Mouse (Mus musculus) forebrain, embryonic 16.5 days (tissue): Measurements from ENCODE around the gene Sycp1. TPM values are rescaled to one million over a fixed set of nuclear protein-coding genes. Genes with fewer than 3 reads are reported as not detected.

Source experiments
- ATAC-seq: fragments of 200-750 bp; cut with Nextera tagmentation; 2 replicates; pipeline ENCODE4 v1.8.0; 2017; ENCODE audit warnings: mild to moderate bottlenecking, moderate library complexity
- H3K27ac ChIP-seq: fragments of 300-500 bp; sonication (generic); 2 replicates; pipeline ENCODE4 v1.5.1; 2014; ENCODE audit warnings: low read length, control low read depth
- H3K27me3 ChIP-seq: fragments of 300-500 bp; sonication (generic); replicated peaks from 2 replicates; pipeline ENCODE4 v1.6.1; 2014; ENCODE audit warnings: low read length; ENCODE audit not compliant: control insufficient read depth, insufficient read depth
- H3K36me3 ChIP-seq: fragments of 300-500 bp; sonication (generic); 2 replicates; pipeline ENCODE4 v1.6.1; 2014; ENCODE audit not compliant: control insufficient read depth, insufficient read depth
- H3K4me1 ChIP-seq: fragments of 300-500 bp; sonication (generic); replicated peaks from 2 replicates; pipeline ENCODE4 v1.6.1; 2014; ENCODE audit warnings: low read length; ENCODE audit not compliant: control insufficient read depth, insufficient read depth
- H3K4me2 ChIP-seq: fragments of 300-500 bp; sonication (generic); 2 replicates; pipeline ENCODE4 v1.6.1; 2014; ENCODE audit warnings: mild to moderate bottlenecking, low read length, control low read depth
- H3K4me3 ChIP-seq: fragments of 300-500 bp; sonication (generic); replicated peaks from 2 replicates; pipeline ENCODE4 v1.5.1; 2014; ENCODE audit warnings: mild to moderate bottlenecking, low read length, control low read depth
- H3K9ac ChIP-seq: fragments of 300-500 bp; sonication (generic); replicated peaks from 2 replicates; pipeline ENCODE4 v1.6.1; 2014; ENCODE audit warnings: low read depth, low read length, control low read depth
- H3K9me3 ChIP-seq: fragments of 300-500 bp; sonication (generic); 2 replicates; pipeline ENCODE4 v1.6.1; 2016; ENCODE audit warnings: low read length; ENCODE audit not compliant: control insufficient read depth
- WGBS: fragments of 180-500 bp; shearing (Covaris S2); extraction: QIAGEN DNeasy Blood & Tissue Kit; methylation state at CpG from one replicate; pipeline ENCODE4 v1.1.7; 2014; 5-methylcytosine and 5-hydroxymethylcytosine counted together
- polyA plus RNA-seq: library from polyadenylated mRNA; unstranded; fragments of >200 nt; fragmentation: Nextera tagmentation; extraction: Ambion mirVana; gene quantifications from 2 replicates; pipeline ENCODE4 v1.2.1, GENCODE M21; 2015

Gene Sycp1
- polyA plus RNA-seq, result not detected in 2 replicates

DNA sequence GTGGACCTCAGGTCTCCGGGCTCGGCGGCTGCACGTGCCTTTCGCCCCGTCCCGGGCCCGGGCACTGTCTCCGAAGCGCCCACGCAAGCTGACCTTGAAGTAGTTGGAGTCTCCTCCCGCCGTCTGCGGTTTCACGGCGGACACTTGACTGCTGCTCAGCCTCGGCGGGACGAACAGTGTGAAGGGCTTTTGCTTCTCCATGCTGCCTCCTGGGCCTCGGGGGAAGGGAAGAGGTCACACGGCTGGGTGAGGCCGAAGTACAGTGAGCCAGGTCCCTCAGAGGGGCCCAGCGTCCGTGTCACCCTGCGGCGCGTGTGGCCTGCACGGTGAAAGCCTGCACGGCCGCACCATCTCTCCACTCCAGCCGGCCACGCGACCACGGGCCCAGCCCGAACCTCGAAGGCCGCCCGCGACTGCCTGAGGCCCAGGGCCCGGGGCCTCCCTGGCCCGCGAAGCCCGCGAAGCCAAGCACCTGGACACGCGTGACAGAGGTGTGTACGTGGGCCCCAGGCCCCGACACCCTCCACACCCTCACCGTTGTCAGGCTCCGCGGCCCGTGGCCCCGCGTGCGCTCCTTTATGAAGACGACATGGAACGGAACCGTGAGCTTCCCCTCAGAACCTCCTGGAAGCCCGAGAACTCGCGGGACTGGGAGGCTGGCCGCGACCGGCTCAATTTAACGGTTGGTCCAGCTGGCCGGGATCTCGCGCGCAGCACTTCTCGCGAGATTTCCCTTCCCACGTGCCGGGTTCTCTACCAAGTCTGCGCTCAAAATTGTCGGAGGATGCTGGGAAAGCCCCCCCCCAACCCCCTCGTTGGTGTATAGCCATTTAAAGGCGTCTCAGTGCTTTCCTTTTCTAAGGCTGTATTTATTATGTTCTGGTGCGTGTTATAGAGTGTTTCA is at the start of gene Sycp1:
Gene Sycp1 (minus strand): TSS at position 650 of the 904 bp plus-strand sequence.
- H3K4me2 ChIP-seq, result no peak within 1 kb of the TSS
- no peak within 1 kb of the TSS for H3K27ac ChIP-seq
- no peak within 1 kb of the TSS for H3K9ac ChIP-seq
- H3K4me1 ChIP-seq, result no peaks in the 10 kb centered on the region
- peaks cover 6% of the 10 kb centered on the region for H3K9me3 ChIP-seq
- no peaks in the 10 kb centered on the region for H3K27me3 ChIP-seq
- 95% methylated on average over 76 of the region's 78 CpGs for WGBS
- H3K4me3 ChIP-seq, result no peak within 1 kb of the TSS
- ATAC-seq, result no peak
- H3K36me3 ChIP-seq, result no peaks in the 10 kb centered on the region

DNA sequence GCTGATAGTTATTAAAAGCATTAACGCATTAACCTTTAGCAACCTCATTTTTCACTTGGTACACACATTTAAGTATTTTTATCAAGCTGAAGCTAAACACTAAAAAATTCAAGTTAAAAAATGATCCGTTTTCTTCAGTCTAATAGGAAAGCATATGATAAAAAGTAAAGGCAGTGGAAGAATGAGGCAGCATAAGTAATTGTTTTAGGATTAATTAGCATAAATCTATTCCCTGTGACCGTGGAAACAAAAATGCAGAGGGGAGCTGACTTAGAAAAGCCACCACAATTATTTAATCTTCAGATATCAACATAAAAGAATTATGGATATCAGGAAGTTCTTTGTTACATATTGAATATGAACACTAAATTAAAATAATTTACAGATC is 44.4 kb upstream of the Sycp1 start:
- Histone ChIP-seq H3K4me2 (peak overlapping the region; percentile 46), H3K4me3 (peak overlapping the region; percentile 12), H3K9me3 (no peaks in the 10 kb centered on the region), H3K9ac (peak overlapping the region; percentile 47), H3K27me3 (no peaks in the 10 kb centered on the region), H3K36me3 (no peaks in the 10 kb centered on the region), H3K27ac (peak overlapping the region; percentile 78), H3K4me1 (peaks cover 7% of the 10 kb centered on the region)
- WGBS, result 16% methylated on average over 3 of the region's 3 CpGs
- ATAC-seq, result peak; percentile 43; the same call in 1 of the 2 replicates

DNA sequence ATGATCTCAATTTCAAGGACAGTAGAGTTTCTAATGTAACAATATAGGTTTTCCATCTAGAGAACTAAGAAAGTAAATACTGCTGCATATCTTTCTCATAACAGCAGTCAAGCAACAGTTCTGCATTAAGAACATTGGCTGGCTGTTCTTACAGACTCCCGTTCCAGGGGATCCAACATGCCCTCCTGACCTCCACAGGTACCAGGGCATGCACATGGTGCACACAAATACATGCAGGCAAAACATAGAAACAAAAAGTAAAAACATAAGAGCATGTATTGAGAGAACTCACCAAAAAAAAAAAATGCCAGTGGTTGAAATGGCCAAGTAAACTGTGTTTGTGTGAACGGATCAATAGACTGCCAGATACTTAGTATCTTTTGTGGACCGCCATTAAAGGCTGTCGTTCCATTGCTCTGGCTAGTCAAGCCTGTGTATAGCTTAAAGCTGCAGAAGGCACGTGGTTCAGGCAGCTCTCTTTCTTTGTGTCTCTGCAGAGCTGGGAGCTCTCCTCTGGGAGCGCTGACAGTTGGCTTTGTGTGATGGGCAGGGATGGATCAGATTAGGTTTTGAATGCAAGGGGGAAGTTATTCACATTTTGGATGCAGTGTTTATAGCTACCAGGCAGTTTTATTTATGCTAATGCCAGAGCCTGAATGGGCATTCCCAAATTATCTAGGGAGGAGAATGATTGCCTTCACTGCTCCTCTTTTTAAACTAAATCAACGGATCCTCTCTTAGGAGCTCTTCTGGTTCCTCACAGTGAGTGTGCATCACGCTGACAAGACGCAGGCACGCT is 43.8 kb upstream of the Sycp1 start:
- ATAC-seq, result peak; percentile 100
- peak overlapping the region; percentile 46 for H3K4me2 ChIP-seq
- H3K4me3 ChIP-seq, result peak overlapping the region; percentile 12
- WGBS, result 6% methylated on average over 10 of the region's 10 CpGs
- H3K4me1 ChIP-seq, result peaks cover 7% of the 10 kb centered on the region
- no peaks in the 10 kb centered on the region for H3K36me3 ChIP-seq
- H3K9ac ChIP-seq, result peak overlapping the region; percentile 47
- H3K27ac ChIP-seq, result peak overlapping the region; percentile 78
- H3K9me3 ChIP-seq, result no peaks in the 10 kb centered on the region
- H3K27me3 ChIP-seq, result no peaks in the 10 kb centered on the region

DNA sequence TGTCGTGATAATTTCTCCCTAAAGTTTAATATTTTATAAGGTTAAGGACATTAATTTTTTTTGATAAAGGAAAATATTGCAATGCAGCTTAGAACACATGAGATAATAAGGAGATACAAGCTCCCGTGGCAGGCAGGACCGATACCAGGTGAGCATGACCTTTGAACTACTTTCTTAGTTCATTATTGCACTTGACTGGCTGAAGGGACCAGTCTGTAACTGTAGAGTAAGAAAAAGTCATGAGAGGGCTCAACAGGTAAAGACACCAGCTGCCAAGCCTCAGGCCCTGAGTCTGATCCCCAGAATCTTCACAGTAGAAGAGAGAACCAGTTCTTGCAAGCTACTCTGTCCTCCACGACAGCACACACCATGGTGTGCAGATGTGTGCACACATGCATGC is 41.0 kb upstream of the Sycp1 start:
- Histone ChIP-seq H3K27me3 (no peaks in the 10 kb centered on the region), H3K4me3 (no peak overlapping the region), H3K27ac (no peak overlapping the region), H3K4me2 (no peak overlapping the region), H3K36me3 (no peaks in the 10 kb centered on the region), H3K9me3 (no peaks in the 10 kb centered on the region), H3K4me1 (peaks cover 7% of the 10 kb centered on the region), H3K9ac (no peak overlapping the region)
- WGBS, result 80% methylated on average over 4 of the region's 4 CpGs
- ATAC-seq, result no peak

DNA sequence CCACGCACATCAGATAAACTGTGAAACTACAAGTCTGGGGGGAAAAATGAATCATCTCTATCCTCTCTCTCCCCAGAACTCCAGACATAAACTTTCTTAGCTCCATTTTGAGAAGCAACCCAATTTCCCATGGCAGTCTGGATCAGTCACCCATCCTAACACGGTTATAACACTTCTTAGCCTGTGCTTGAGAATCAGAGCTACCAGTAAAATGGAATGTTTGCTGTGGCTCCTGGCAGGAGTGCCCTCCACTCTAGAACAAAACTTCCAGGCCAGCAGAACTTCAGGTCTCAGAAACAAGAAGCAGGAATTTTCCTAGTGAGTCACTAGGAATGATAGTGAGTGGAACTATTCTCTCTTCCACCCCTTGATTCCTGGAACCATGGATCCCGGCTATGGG is 34.6 kb upstream of the Sycp1 start:
- H3K27ac ChIP-seq, result no peak overlapping the region
- 80% methylated on average over 3 of the region's 3 CpGs for WGBS
- H3K4me2 ChIP-seq, result no peak overlapping the region
- ATAC-seq, result no peak
- no peaks in the 10 kb centered on the region for H3K9me3 ChIP-seq
- no peak overlapping the region for H3K4me3 ChIP-seq
- H3K36me3 ChIP-seq, result no peaks in the 10 kb centered on the region
- H3K4me1 ChIP-seq, result no peaks in the 10 kb centered on the region
- H3K27me3 ChIP-seq, result no peaks in the 10 kb centered on the region
- H3K9ac ChIP-seq, result no peak overlapping the region

DNA sequence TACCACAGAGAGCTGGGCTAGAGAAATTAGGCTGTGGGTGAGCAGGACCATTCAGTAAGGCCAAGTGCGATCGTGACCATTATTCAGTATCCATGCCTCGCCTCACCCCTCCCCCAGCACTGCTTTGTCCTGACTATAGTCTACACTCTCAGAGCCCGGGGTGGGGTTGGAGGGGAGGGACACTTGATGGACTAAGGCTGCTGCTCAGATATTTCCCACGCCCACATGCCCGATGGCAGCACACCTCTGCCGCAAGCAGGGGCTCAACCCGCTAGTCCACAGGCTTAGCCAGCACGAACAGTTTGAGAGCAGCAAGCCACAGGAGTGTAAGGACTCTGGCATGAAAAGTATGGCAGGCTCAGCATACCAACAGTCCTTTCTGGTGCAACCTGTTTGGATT is 34.2 kb upstream of the Sycp1 start:
- Histone ChIP-seq H3K27me3 (no peaks in the 10 kb centered on the region), H3K9me3 (no peaks in the 10 kb centered on the region), H3K4me2 (no peak overlapping the region), H3K4me3 (no peak overlapping the region), H3K27ac (no peak overlapping the region), H3K36me3 (no peaks in the 10 kb centered on the region), H3K9ac (no peak overlapping the region), H3K4me1 (no peaks in the 10 kb centered on the region)
- no peak for ATAC-seq
- 40% methylated on average over 9 of the region's 9 CpGs for WGBS

DNA sequence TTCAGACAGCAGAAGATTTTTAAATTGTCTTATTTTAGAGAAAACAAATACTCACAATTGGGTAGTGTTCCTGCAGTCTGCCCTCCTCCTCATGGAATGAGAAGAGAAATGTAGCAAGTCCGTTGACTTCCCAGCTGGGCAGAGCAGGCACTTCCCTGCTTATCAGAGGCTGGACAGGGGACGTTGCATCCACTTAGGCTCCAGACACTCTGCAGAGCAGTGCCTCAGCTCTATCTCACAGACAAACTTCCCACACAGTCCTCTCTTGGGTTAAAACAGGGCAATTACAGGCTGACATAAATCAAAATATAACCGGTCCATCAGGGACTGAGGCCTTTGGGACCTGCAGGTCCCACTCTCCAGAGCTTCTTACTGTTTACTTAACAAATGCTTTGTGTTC is 28.1 kb upstream of the Sycp1 start, which contains the start of gene Nr1h5:
Gene Nr1h5 (minus strand): TSS at position 101 of the 400 bp plus-strand sequence.
- ATAC-seq, result no peak
- Histone ChIP-seq H3K9me3 (no peaks in the 10 kb centered on the region), H3K36me3 (no peaks in the 10 kb centered on the region), H3K27ac (no peak within 1 kb of the TSS), H3K4me2 (no peak within 1 kb of the TSS), H3K4me1 (no peaks in the 10 kb centered on the region), H3K9ac (no peak within 1 kb of the TSS), H3K4me3 (no peak within 1 kb of the TSS), H3K27me3 (no peaks in the 10 kb centered on the region)
- 55% methylated on average over 3 of the region's 3 CpGs for WGBS

DNA sequence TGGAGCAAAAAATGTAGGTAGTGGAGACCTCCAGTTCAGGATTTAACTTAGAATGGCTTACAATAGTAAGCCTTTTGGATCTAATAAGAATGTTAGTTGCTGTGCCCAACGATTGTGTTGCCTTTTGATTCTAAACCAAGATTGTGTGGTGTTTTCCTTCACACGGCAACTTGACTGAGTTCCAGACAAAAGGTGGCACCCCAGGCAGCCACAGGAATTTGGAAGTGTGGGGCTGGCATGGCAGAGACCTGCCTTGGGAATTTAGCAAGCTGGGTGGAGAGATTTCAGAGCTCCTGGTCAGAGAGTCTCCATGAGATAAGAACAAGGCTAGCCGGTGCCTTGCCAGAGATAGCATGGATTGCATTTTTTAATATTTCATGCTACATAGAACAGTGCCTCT is 19.7 kb upstream of the Sycp1 start:
- H3K9me3 ChIP-seq, result no peaks in the 10 kb centered on the region
- no peaks in the 10 kb centered on the region for H3K4me1 ChIP-seq
- no peak overlapping the region for H3K4me3 ChIP-seq
- ATAC-seq, result no peak
- H3K27me3 ChIP-seq, result no peaks in the 10 kb centered on the region
- WGBS, result 43% methylated on average over 3 of the region's 3 CpGs
- no peak overlapping the region for H3K4me2 ChIP-seq
- H3K36me3 ChIP-seq, result no peaks in the 10 kb centered on the region
- no peak overlapping the region for H3K27ac ChIP-seq
- no peak overlapping the region for H3K9ac ChIP-seq

DNA sequence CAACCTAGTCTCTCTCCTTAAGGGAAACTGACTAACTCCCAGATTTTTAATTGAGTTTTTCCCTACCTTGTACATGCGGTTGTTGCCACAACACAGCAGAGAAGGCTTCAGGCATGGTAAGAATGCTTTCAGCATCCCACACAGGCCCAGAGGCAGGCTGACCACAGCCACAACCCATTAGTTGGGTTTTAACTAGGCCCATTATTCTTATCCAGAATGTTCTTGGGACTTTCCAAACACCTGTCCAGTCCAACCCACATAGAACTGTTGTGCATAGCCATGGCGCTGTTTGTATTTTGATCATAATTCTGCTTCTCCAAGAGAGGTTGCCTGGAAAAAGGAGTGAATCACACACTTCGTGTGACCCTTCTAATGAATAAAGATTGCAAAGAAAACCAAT is 19.2 kb upstream of the Sycp1 start:
- 85% methylated on average over 3 of the region's 3 CpGs for WGBS

More for the DNA sequence above, 19.2 kb upstream of the Sycp1 start:
- Histone ChIP-seq H3K27me3 (no peaks in the 10 kb centered on the region), H3K9ac (no peak overlapping the region), H3K27ac (no peak overlapping the region), H3K9me3 (no peaks in the 10 kb centered on the region), H3K4me3 (no peak overlapping the region), H3K4me2 (no peak overlapping the region), H3K36me3 (no peaks in the 10 kb centered on the region), H3K4me1 (no peaks in the 10 kb centered on the region)
- ATAC-seq, result no peak
